Mouse (Mus musculus) layer of hippocampus, adult 9-11 months (tissue): ENCODE data around the gene Lrpap1.

Experiments used
- DNase-seq: peaks from one replicate; pipeline ENCODE4 v3.0.0; 2022

The Lrpap1 gene

DNA sequence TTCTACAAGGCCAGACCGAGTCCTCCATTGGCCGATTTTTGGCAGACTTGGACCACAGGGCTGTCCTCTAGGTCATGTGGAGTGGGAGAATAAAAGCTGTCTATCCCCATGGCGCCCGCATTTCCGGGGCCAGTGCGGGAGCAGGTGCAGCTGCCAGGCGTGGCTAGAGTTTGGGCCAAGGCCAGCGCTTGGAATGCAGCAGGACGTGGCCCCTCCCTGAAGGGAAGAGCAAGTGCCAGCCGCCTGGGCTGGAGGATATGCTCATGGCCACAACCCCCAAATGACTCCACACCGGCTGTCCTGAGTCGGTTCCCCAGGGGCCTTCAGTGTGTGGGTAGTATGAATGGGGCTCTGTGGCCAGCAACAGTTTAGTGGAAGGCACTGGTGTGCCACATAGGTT is 50.5 kb downstream of the Lrpap1 start:
- peak; percentile 39 for DNase-seq

DNA sequence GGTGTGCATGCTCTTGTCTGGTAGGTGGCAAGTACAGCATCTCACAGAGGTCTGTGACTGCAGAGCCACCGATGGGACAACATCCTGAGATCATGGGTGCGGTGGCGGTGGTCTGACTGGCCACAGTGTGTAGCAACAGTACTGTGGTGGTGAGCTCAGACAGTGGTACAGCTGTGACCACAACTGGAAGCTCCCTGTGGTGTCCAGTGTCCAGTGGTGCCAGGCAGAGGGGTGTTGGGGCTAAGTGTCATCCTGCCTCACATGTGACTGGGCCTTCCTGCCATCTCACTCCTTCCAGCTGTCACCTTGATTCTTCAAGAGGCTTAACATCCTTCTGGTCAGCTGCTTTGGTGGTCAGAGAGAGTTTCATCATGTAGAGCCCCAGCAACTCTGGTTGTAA is 50.9 kb downstream of the Lrpap1 start:
- no peak for DNase-seq

DNA sequence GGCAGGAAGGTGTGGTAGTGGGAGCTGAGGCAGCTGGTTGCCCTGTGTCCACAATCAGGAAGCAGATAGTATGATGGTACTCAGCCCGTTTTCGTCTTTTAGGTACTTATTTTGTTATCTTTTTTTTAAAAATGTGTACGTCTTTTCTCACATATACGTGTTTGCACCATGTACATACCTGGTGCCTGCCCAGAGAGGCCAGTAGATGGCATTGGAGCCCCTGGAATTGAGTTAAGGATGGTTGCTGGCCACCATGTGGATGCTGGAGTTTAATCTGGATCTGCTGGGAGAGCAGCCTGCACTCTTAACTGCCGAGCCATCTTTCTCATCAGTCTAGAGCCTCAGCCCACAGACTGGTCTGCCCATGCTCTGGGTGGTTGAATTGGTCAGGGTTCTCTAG is 55.0 kb downstream of the Lrpap1 start:
- no peak for DNase-seq

DNA sequence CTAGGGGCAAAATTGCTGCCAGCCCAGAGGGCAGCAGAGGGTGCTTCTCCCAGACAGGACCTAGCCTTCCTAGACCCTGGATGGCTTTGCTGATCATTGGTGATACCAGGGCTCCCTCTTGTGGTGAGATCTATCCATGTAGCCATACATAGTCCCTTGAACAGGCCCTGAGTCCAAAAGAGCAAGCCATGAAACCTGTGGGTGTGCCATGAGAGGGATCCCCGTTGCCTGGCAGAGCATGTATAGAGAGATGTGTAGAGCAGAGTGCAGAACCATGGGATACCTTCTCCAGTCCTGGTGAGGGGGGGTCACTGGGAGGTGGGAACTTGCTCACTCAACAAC is 62.5 kb downstream of the Lrpap1 start:
- DNase-seq: peak; percentile 81

GRCm38 (mm10) chr5:35042431-35043109 is 63.0 kb downstream of the Lrpap1 start:
- no peak for DNase-seq
